Mouse (Mus musculus) cerebellum, adult 8-10 months (tissue): ENCODE data around the gene Ifit3.
"Not testable (repeated sequence)": the region's sequence is repeated elsewhere in the genome, so short reads cannot be mapped to it uniquely, and the experiment has no call there.

ENCODE experiments used
- DNase-seq: peaks from one replicate; pipeline ENCODE4 v3.0.0; 2022

Ifit3 gene

DNA sequence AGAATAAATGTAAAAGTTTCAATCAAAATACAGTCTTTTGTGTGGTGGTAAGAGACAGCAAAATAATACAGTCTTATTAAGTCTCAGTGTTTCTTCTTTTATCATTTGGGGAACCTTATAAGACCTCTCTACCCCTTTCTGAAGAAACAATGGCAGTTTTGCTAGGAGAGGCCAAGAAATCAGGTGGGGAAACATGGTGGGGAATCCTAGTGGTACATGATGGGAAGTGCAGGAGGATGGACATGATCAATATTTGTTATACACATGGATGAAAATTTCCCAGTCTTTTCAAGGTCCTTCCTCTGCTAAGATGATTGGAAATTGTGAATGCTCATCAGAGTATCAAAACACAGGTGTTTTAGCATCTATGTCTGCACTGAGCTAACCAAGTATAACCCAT lies 5.6 kb downstream of the Ifit3 start:
- DNase-seq: no peak

DNA sequence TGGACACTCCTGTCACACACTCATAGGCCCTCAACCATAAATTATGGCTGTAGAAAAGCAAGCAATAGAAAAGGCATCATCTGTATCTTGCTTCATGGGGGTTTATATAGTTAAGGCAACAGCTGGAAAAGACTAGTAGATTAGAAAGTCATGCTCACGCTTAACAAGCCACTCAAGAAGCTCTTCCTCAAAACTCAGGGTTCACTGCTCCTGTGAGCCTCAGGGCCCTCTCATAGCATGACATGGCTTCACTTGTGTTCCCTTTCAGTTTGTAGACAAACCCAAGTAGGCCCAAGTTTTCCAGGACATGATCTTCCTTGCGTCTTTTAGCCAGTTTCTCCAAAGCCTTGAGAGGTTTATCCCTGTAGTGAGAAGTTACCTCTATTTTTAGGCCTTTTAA lies 10.1 kb downstream of the Ifit3 start:
- DNase-seq: no peak

DNA sequence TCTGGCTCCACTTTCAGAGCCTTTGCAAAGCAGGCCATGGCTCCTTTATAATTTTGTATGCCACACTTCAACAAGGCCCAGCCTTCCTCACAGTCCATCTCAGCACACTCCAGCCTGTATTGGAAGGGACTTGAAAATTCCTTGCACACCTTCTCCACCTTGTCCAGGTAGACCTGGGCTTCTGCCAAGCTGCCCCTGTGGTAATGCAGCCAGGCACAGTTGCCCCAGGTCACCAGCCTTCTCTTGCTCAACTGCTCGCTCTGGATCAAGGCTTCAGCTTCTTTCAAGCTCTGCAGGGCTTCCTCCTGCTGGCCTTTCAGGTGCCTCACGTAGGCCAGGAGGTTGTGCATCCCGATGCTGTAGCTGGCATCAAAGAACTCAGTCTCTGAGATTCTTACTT lies 11.2 kb downstream of the Ifit3 start:
- DNase-seq: not testable (repeated sequence)

DNA sequence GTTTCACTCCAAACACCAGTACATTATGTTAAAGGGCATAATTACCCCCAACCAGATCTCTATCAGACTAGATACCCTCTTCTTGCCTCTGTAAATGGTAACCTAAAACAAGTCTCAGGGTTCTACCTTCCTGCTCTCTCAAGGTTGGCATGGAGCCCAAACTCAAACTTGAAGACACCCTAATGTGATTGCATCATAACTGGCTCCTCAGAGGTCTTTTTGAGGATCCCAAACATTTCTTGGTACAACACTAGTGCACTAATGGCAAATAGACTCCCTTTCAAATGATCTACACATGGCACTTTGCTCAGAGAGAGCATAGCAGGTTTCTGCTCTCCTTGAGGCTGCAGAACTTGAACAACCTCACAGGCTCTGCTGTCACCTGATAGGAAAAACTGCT lies 13.5 kb downstream of the Ifit3 start:
- no peak for DNase-seq

DNA sequence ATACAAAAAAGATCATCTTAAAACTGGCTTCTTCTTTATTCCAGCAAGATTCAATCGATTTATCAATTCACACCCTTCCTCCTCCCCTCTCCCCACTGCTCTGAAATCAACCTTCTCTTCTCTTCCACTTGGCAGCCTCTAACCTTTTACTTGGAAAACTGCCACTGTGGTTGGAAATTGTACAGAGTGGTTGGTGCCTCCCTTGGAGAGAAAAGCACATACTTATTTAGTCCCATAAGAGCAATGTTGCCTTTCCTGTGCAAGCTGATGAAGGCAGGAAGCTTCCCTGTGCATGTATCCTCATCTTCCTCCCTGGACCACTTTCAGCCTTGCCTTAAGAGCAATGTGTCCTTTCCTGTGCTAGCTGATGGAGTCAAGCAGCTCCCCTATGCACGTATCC lies 15.0 kb downstream of the Ifit3 start:
- DNase-seq: peak; percentile 28

DNA sequence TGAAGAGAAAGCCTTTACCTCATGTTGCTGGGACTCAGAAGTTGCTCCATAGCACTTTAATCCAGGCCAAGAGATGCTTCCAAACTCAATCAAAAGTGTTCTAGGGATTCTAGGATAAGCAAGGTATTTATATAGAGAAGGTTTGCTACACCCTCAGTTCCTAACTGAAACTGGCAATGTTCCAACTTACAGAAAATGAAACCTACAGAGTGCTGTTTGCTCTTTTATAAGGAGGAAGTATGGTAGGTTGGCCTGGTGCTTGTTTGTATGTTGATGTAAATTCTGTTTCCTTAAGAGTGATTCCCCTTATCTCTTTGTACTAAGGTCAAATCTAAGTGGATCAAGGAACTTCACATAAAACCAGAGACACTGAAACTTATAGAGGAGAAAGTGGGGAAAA lies 15.9 kb downstream of the Ifit3 start:
- not testable (repeated sequence) for DNase-seq

DNA sequence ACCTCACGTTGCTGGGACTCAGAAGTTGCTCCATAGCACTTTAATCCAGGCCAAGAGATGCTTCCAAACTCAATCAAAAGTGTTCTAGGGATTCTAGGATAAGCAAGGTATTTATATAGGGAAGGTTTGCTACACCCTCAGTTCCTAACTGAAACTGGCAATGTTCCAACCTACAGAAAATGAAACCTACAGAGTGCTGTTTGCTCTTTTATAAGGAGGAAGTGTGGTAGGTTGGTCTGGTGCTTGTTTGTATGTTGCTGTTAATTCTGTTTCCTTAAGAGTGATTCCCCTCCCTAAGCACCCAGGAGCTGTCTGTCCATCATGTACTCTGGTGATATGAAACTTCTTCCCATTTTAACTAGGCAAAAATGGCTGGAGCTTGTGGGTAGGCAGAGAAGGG lies 18.6 kb downstream of the Ifit3 start, which contains the start of gene Ifit1bl1:
Gene Ifit1bl1 (minus strand): TSS at position 69 of the 400 bp plus-strand sequence.
- DNase-seq: not testable (repeated sequence)

DNA sequence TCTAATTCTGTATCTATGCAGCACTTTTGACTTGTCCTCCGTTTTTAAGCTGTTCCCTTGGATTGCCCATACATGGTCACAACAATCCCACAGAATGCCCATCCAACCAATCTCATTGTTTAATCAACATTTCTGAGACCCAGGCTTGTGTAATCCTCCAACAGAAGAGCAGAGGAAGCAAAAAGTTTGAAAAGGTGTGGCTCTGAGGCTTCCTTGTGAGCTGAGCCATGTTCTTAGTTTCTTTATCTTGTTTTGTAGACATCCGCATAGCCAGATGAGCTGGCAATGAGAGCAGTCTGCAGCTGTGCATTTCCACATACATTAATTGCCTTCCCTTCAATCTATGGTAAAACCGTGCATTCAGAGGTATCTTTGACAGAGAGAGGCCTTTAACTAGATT lies 22.1 kb downstream of the Ifit3 start:
- DNase-seq: no peak

DNA sequence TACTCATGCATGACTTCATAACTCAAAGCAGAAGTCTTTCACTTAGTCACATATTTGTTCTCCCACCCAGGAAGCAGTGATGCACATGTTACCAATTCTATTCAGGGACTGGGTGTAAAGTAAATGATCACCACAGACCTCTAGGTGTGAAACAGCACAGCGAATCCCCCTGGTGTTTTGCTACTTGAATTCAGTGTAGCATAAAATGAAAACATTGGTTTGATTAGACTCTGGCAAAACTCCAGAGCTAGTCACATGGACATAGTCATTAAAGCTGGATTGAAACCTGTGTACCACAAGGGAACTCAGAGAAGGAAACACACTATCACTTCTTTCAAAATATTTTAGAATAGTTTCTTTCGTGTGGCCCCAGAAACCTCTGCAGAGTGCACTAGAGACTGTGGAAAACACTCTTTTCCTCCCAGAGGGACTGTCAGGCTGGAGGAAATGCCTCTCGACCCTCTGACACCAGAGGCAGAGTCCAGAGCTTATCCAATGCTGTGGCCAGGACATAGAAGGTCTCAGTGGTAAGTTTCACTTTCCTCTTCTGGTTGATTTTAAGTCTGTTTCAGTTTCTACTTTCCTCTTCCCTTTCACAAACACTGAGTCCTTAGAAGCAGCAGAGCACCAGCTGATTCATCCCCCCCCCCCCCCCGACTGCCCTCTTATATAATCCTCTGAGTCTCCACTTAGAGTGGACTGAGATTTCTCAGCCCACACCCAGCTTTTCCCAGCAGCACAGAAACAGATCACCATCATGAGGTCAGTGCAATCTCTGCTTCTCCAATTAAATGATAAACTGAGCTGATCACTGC lies 24.1 kb downstream of the Ifit3 start, which contains the start of gene Ifit3b:
Gene Ifit3b (plus strand): TSS at position 734 of the 815 bp plus-strand sequence.
- not testable (repeated sequence) for DNase-seq

DNA sequence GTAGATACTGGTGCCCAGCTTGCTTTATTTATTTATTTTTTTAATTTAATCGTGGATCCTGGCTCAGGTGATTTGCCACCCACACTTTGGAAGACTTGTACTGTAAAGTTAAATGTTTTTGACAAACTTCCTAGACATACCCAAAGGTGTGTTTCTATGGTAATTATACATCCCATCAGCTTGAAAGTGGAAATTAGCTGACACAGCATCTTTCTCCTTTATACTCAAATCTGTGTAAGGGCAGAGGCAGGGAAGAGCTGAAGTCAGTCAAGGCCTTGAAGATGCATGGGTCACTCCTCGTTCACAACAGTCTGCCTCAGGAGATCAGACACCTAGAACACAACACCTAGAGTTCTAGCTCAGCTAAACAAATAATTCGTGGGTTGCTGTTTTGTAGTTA lies 26.8 kb downstream of the Ifit3 start:
- not testable (repeated sequence) for DNase-seq

DNA sequence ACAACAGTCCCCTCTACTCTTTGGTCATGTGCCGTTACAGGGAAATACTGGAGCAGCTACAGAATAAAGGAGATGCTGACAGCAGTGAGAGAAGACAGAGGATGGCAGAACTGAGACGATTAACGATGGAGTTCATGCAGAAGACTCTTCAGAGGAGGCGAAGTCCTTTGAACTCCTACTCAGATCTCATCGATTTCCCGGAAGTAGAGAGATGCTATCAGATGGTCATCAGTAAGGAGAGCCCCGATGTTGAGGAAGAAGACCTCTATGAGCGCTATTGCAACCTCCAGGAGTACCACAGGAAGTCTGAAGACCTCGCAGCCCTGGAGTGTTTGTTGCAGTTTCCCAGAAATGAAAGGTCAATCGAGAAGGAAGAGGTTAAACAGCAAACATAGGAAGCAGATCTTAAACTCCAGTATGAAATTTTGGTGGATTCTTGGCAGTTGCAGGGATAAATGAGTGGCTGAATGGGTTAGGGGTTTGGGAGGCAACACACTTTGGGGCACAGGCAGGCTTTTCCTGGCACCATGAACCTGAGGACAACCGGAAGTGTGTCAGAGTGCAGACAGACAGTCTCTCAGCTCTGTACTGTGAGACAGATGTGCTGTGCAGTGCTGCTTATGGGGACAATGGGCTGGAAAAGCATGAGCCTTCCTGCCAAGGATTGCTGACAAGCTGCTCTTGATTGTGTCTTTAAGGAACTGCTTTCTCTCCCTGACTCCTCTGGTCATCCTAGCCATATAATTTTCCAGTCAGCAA lies 29.1 kb downstream of the Ifit3 start:
- not testable (repeated sequence) for DNase-seq

DNA sequence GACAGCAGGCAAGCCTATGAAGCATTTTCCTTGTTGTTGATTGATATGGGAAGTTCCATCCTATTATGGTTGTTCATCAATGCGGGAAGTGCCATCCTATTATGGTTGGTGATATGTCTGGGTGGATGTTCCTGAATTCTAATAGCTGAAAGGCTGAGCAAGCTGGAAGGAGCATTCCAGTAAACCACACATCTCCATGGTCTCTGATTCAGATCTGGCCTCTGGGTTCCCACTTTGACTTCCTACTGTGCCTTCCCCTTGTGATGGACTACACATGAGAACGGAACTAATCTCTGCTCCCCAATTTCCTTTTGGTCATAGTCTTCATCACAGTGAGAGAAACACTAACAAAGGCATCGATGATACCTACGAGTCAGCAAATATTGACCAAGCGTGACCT lies 37.5 kb downstream of the Ifit3 start:
- DNase-seq: no peak

DNA sequence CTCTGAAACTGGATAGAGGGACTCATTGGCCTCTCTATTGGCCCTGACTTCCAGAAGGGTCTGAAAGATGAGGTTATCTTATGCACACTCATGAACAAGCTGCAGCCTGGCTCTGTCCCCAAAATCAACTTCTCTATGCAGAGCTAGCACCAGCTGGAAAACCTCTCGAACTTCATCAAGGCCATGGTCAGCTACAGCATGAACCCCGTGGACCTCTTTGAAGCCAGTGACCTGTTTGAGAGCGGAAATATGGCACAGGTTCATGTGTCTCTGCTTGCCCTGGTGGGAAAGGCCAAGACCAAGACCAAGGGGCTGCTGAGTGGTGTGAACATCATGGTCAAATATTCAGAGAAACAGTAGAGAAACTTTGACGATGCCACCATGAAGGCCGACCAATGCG lies 40.5 kb downstream of the Ifit3 start:
- DNase-seq: no peak

DNA sequence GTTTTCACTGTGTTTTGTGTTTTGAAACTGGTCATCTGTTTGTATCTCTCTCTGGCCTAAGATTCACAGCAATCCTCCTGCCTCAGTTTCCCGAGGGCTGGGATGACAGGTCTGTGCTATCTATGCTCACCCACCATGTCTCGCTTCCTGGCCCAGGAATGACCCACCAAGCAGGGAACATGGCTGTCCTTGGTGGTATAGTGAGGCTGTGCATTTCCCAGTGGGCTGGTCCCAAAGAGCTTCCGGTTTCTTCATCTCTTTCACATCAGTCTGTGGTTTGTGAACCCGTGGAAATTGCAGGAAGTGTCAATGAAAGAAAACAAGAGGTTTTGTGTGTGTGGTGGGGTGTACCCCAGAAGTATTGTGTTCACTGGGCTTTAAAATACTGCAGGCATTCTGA lies 41.3 kb downstream of the Ifit3 start:
- DNase-seq: no peak

DNA sequence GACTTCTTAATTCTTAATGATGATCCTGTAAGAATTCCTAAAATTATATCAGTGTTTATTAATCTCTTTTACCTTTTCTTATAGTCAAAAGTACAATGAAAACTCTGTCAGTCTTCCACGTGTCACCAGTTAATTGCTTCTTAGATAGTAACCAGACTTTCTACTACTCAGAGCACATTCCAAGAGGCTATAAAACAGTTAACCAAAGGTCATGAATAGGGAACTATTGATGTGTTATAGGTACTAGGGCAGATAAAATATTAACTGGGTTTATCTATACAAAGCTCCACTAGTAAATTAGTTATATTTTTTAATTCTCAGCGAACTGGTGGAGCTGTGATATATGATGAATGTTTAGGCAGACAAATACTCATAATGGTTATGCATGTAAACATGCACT lies 44.2 kb downstream of the Ifit3 start:
- no peak for DNase-seq

DNA sequence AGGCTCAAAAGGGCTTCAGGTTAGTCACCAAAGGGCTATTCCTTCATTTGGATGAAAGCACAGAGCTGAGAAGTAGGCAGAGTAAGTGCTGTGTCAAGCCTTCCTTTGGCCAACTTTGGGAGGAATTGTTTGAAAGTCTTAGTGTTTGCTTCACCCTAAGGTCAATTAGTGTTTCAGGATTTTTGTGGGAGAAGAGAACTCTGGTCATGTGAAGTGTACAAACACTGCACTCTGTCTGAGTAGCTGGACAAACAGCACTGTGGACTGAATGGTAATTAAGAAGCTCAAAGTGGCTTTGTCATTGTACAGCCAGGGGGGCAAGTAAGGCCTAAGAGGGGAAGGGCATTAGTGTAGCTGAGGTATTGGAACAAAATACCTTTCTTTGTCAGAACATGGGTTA lies 48.2 kb downstream of the Ifit3 start:
- no peak for DNase-seq

DNA sequence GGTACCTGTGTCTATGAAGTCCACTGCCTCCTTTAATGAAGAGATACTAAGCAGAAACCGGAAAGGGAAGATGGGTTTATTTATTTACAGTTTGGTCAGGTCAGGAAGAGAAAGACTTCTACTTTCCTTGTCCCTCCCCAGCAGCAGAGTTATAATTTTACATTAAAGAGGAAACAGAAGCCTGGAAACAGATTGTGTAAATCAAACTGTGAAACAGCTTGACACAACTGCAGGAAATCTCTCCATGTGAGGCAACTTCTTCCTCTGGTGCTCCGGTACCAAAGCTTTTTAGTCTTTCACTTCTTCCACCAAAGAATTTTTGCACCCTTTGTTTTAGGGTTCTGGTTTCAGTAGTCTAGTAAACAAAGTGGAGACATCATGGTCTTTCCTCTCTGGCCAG lies 50.2 kb downstream of the Ifit3 start:
- no peak for DNase-seq

DNA sequence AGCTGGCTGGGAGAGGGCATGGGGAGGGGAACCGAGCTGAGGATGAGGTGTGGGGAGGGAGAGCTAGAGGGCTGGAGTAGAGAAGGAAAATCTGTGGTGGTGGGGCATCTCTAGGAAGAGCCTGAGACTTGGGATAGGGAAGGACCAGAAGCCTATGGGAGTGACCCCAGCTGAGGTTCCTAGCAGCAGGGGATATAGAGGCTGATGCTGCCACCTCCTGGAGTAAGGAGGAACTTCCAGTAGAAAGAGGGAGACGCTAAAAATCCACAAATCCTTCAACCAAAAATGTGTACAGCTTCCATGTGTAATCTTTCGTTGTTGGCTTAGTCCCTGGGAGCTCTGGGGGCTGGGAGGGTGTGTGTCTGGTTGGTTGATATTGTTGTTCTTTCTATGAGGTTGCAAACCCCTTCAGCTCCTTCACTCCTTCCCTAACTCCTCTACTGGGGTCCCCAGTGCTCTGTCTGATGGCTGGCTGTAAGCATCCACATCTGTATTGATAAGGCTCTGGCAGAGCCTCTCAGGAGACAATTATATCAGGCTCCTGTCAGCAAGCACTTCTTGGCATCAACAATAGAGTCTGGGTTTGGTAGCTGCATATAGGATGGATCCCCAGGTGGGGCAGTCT lies 53.7 kb downstream of the Ifit3 start:
- peak; percentile 8 for DNase-seq
